Mouse (Mus musculus): ENCODE measurements around the gene Kif16b. TPM values are rescaled to one million over a fixed set of nuclear protein-coding genes. Genes with fewer than 3 reads are reported as not detected.

The Kif16b gene
- polyA plus RNA-seq, 1 experiment from 2014 or later, result 3.7 TPM

DNA sequence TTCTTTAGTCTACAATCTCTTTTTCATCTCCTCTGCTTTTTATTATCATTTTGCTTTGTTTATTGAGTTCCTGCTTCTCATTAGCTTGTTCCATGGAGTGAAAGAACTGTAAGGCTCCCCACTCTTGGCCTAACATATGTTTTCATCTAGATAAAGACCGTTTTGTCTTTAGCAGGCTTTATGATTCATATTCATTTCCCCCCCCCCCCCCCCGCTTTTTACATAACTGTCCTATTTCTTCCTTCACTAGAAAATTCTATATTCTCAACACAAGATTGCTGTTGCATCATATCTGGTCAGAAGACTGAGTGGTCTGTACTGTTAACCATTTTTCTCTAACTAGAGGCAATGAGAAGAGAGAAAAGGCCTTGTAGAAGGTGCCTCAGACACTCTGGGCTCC, 137.1 kb downstream of the Kif16b start:
- no peak for ATAC-seq (ENCODE audit: low FRiP score, low read depth)
- no peak overlapping the region for H3K27ac ChIP-seq (replicated peaks)
- H3K9ac ChIP-seq, result no peak overlapping the region
- H3K36me3 ChIP-seq, result no peaks in the 10 kb centered on the region
- H3K27me3 ChIP-seq, result no peaks in the 10 kb centered on the region
- no peaks in the 10 kb centered on the region for H3K4me1 ChIP-seq (replicated peaks)
- H3K9me3 ChIP-seq, result no peaks in the 10 kb centered on the region
- 84% methylated on average over 2 of the region's 2 CpGs for WGBS
- no peak overlapping the region for H3K4me2 ChIP-seq
- no peak overlapping the region for H3K4me3 ChIP-seq

DNA sequence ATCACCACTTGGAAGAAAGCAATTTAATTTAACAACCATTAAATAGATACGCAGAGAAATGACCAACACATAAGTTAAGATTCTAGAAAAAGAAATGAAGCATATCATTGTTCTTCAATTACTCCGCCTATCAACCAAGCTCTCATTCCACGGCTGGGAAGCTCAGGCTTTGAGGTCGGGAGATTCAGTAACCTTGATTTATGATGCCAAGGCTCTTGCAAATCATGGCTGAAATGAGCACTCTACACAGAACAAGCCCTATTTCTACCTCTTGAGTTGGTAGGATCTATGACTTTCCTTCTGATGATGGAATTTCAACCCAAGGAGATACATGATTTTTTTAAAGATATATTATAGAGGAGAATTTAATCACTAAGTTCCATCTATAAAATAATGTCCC, 140.5 kb downstream of the Kif16b start:
- H3K36me3 ChIP-seq, result no peaks in the 10 kb centered on the region
- H3K27ac ChIP-seq (replicated peaks), result no peak overlapping the region
- no peaks in the 10 kb centered on the region for H3K27me3 ChIP-seq
- no peaks in the 10 kb centered on the region for H3K9me3 ChIP-seq
- no peak overlapping the region for H3K4me3 ChIP-seq
- H3K4me1 ChIP-seq (replicated peaks), result no peaks in the 10 kb centered on the region
- no peak overlapping the region for H3K4me2 ChIP-seq
- H3K9ac ChIP-seq, result no peak overlapping the region
- no peak for ATAC-seq (ENCODE audit: low FRiP score, low read depth)
- 65% methylated on average over 4 of the region's 4 CpGs for WGBS

DNA sequence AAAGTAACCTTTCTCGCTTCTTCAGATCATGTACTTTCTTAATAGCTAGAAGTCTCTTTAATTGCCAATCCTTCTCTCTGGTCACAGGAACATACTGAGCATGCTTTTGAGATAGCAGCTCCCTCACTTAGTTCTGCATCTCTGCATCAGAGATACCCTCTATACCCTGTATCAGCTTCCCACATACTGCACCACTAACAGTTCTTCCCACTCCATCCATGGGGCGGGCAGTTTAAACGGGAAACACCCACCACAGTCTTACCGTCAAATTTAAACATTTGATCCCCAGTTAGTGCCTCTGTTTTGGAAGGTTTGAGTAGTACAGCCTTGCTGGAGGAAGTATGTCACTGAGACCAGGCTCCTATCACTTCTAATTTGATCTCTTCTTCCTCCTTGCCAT, 142.1 kb downstream of the Kif16b start:
- Histone ChIP-seq H3K27ac (replicated peaks) (no peak overlapping the region), H3K27me3 (no peaks in the 10 kb centered on the region), H3K4me1 (replicated peaks) (no peaks in the 10 kb centered on the region), H3K4me3 (no peak overlapping the region), H3K9me3 (no peaks in the 10 kb centered on the region), H3K36me3 (no peaks in the 10 kb centered on the region), H3K9ac (no peak overlapping the region), H3K4me2 (no peak overlapping the region)
- no peak for ATAC-seq (ENCODE audit: low FRiP score, low read depth)
- WGBS, result 98% methylated on average over 4 of the region's 4 CpGs

DNA sequence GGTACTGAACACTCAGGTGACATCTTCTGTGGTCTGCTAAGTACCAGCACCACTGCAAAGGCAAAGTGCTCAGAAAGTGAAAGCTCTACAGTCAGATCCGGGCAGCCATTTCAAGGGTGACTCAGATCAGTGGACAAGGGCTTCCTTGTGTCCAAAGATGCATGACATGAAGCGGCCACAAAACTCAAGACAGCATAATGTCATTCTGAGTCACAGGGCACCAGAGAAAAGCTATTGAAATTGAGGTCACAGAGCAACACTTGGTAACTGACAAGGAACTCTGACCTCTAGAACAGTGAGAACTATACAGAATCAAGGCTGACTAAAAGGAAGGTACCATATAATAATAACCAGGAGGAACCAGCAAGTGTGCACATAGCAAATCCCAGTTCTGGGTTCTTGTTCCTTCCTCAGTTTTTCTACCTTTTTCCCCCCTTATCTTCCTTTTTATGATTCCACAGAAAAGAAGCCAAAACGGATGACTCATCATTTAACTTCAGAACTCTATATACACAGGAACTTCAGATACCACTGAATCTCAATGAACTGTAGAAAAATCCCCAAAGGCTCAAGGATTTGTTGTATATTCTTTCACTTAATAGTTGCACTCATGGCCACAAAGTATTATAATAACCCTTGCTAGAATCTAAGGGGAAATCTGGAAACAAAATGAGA, 143.1 kb downstream of the Kif16b start:
- Histone ChIP-seq H3K4me1 (replicated peaks) (no peaks in the 10 kb centered on the region), H3K9me3 (no peaks in the 10 kb centered on the region), H3K27ac (replicated peaks) (no peak overlapping the region), H3K4me2 (no peak overlapping the region), H3K27me3 (no peaks in the 10 kb centered on the region), H3K4me3 (no peak overlapping the region), H3K9ac (no peak overlapping the region), H3K36me3 (no peaks in the 10 kb centered on the region)
- ATAC-seq (ENCODE audit: low FRiP score, low read depth), result no peak
- WGBS, result 76% methylated on average over 3 of the region's 3 CpGs

DNA sequence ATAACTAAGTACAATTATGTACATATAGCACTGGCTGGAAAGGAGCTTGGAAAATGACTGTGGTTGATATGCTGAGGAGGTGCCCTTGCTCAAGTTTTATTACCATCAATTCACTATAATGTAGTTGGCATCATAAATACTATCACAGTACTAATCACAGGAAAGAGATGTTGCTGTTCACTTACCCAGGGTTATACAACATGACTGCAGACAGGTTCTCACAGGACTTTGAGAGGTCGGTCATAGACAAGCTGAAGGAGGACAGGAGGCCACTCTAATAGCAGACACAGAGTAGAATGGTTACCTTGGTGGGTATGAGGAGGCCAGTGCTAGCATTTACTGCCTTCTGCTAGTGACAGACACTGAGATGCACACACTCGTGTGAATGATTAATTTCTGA, 162.0 kb downstream of the Kif16b start:
- H3K36me3 ChIP-seq, result no peaks in the 10 kb centered on the region
- H3K4me2 ChIP-seq, result no peak overlapping the region
- H3K27ac ChIP-seq (replicated peaks), result no peak overlapping the region
- H3K4me3 ChIP-seq, result no peak overlapping the region
- no peaks in the 10 kb centered on the region for H3K9me3 ChIP-seq
- WGBS, result 82% methylated on average over 2 of the region's 2 CpGs
- no peaks in the 10 kb centered on the region for H3K27me3 ChIP-seq
- H3K9ac ChIP-seq, result no peak overlapping the region
- no peak for ATAC-seq (ENCODE audit: low FRiP score, low read depth)
- H3K4me1 ChIP-seq (replicated peaks), result no peaks in the 10 kb centered on the region

DNA sequence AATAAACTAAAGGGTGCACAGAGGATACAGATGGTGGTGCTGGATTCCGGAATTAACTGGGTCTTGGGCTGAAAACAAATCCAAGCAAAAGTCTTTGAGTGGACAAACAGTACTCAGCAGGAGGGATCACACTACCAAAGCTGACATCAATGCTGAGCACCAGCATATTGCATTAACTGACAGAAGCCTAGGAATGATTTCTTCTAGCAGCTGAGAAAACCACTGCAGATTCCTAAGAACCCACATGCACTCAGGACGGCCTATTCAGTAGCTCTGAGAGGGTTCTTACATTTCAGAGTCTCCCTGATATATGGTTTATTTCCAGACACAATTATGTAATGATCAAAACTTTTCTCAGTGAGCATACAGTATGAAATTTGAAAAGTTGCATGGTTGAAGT, 162.8 kb downstream of the Kif16b start:
- H3K9ac ChIP-seq, result no peak overlapping the region
- no peaks in the 10 kb centered on the region for H3K36me3 ChIP-seq
- no peaks in the 10 kb centered on the region for H3K27me3 ChIP-seq
- H3K27ac ChIP-seq (replicated peaks), result no peak overlapping the region
- H3K4me3 ChIP-seq, result no peak overlapping the region
- H3K9me3 ChIP-seq, result no peaks in the 10 kb centered on the region
- 90% methylated on average over 2 of the region's 2 CpGs for WGBS
- no peaks in the 10 kb centered on the region for H3K4me1 ChIP-seq (replicated peaks)
- H3K4me2 ChIP-seq, result no peak overlapping the region
- ATAC-seq (ENCODE audit: low FRiP score, low read depth), result no peak

DNA sequence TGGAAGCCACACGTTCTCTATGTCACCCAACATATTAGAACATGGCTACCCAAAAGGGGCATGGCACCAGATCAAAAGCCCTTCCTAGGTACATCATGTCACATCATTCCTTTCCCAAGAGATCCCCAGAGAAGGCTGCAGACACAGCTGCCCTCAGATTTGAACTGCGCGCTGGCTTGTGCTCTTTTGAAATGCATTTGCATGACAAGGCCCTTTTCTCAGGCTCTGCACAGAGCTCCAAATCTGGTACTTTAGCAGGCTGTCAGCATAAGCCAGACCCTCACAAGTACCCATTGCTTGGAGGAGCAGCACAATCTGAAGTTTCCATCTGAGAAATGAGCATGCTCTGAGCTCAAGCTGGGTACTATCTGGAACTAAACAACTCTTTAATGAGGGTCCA, 165.6 kb downstream of the Kif16b start:
- Histone ChIP-seq H3K4me2 (no peak overlapping the region), H3K27me3 (no peaks in the 10 kb centered on the region), H3K9me3 (no peaks in the 10 kb centered on the region), H3K4me3 (no peak overlapping the region), H3K4me1 (replicated peaks) (peaks cover 10% of the 10 kb centered on the region), H3K36me3 (no peaks in the 10 kb centered on the region), H3K27ac (replicated peaks) (no peak overlapping the region), H3K9ac (no peak overlapping the region)
- WGBS, result 43% methylated on average over 3 of the region's 3 CpGs
- ATAC-seq (ENCODE audit: low FRiP score, low read depth), result no peak

DNA sequence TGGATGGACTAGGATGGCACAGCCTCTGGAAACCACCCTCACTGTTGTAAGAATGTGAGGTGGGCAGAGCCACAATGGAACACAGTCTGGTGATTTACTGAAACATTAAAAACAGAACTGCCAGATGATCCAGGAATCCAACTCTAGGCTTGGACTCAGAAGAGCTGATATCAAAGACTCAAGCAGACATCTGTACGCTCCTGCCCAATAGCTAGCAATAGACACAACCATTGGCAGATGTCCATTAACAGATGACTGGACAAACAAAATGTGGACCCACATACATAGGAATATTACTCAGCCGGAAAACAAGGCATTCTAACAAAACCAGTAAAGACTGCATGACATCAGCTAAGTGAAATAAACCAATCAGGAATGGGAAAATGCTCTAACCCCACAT, 167.3 kb downstream of the Kif16b start:
- no peak for ATAC-seq (ENCODE audit: low FRiP score, low read depth)
- WGBS, result 88% methylated on average over 2 of the region's 2 CpGs
- Histone ChIP-seq H3K27me3 (no peaks in the 10 kb centered on the region), H3K4me2 (no peak overlapping the region), H3K4me3 (no peak overlapping the region), H3K36me3 (no peaks in the 10 kb centered on the region), H3K9me3 (no peaks in the 10 kb centered on the region), H3K4me1 (replicated peaks) (peaks cover 10% of the 10 kb centered on the region), H3K27ac (replicated peaks) (no peak overlapping the region), H3K9ac (no peak overlapping the region)

DNA sequence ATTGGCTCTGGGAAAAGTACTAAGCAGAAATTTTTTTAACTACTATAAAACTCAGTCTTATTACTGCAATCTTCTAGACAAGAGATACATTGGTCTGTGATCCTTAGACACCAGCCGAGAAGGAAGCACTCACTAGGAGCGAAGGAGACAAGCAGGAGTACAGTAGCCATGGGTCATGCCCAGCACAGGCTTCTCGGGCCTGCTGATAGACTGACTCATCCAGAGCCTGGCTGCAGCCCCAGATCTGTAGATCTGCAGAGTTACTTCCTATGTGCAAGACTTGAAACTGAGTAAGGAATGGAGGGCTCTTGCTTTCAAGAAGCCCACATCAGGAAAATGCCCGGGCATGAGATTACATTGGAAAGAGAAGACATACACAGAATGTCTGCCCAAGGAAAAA, 169.0 kb downstream of the Kif16b start:
- H3K9me3 ChIP-seq, result no peaks in the 10 kb centered on the region
- 83% methylated on average over 4 of the region's 4 CpGs for WGBS

DNA sequence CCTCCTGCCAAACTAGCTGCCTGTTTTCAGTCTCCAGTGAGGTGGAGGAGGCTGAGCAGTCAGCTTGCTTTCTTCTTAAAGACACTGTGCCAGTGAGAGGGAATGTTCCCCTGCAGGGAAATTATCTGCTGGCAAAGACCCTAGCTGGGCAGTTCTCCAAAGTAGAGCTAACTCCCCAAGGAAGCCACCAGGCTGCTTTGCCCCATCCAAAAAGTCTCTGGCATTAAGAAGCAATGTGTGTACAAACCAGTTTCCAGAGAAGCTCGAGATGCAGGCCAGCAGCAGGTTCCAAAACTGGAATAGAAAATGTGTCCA, 169.6 kb downstream of the Kif16b start:
- Histone ChIP-seq H3K4me1 (replicated peaks) (peaks cover 10% of the 10 kb centered on the region), H3K27ac (replicated peaks) (peak overlapping the region; percentile 38; the same call in 1 of the 2 replicates), H3K4me2 (no peak overlapping the region), H3K36me3 (no peaks in the 10 kb centered on the region), H3K4me3 (no peak overlapping the region), H3K9ac (no peak overlapping the region), H3K27me3 (no peaks in the 10 kb centered on the region), H3K9me3 (no peaks in the 10 kb centered on the region)
- peak; percentile 91 for ATAC-seq (ENCODE audit: low FRiP score, low read depth)
- 49% methylated on average over 1 of the region's 1 CpGs for WGBS

More for the DNA sequence above, 169.0 kb downstream of the Kif16b start:
- ATAC-seq (ENCODE audit: low FRiP score, low read depth), result no peak
- H3K4me1 ChIP-seq (replicated peaks), result peaks cover 10% of the 10 kb centered on the region
- no peaks in the 10 kb centered on the region for H3K36me3 ChIP-seq
- no peak overlapping the region for H3K4me2 ChIP-seq
- no peak overlapping the region for H3K9ac ChIP-seq
- peak overlapping the region; percentile 64; the same call in 1 of the 2 replicates for H3K27ac ChIP-seq (replicated peaks)
- no peaks in the 10 kb centered on the region for H3K27me3 ChIP-seq
- no peak overlapping the region for H3K4me3 ChIP-seq

DNA sequence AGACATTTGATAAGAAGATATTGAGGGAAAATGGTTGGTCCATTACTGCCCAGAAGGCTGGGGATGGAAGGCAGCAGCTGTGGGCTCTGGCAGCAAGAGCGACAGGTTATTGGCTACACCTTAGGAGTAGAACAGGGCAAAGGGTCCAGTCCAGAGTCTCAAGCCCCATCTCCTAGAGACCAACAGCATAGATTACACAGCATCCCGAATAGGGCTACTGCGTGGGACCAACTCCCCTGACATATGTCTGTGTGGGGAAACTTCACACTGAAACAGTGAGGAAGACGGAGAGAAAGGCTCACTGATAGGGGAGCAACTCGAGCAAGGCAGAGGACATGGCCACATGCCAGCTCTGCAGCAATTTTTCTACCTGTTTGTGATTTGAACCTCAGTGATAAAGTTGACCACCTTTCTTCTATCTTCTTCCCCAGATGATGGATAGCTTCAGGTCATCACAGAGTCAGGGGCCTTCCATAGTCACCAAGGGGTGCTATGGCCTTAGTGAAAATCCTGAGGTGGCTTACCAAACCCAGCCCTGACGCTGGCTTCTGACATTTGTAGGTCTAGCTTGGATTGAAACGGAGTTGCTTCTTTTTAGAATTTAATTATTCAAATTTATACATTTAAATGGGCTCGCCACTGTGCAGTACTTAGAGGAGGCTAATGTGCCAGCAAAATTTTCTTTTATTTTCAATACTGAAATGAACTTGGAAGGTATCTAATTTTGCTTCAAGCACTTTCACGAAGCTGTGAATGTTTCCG, 170.1 kb downstream of the Kif16b start:
- Histone ChIP-seq H3K4me3 (no peak overlapping the region), H3K27me3 (no peaks in the 10 kb centered on the region), H3K36me3 (no peaks in the 10 kb centered on the region), H3K9me3 (no peaks in the 10 kb centered on the region), H3K27ac (replicated peaks) (peak overlapping the region; percentile 60), H3K4me1 (replicated peaks) (peaks cover 10% of the 10 kb centered on the region), H3K4me2 (peak overlapping the region; percentile 3; the same call in 1 of the 2 replicates), H3K9ac (no peak overlapping the region)
- 57% methylated on average over 10 of the region's 10 CpGs for WGBS
- peak; percentile 61 for ATAC-seq (ENCODE audit: low FRiP score, low read depth)

DNA sequence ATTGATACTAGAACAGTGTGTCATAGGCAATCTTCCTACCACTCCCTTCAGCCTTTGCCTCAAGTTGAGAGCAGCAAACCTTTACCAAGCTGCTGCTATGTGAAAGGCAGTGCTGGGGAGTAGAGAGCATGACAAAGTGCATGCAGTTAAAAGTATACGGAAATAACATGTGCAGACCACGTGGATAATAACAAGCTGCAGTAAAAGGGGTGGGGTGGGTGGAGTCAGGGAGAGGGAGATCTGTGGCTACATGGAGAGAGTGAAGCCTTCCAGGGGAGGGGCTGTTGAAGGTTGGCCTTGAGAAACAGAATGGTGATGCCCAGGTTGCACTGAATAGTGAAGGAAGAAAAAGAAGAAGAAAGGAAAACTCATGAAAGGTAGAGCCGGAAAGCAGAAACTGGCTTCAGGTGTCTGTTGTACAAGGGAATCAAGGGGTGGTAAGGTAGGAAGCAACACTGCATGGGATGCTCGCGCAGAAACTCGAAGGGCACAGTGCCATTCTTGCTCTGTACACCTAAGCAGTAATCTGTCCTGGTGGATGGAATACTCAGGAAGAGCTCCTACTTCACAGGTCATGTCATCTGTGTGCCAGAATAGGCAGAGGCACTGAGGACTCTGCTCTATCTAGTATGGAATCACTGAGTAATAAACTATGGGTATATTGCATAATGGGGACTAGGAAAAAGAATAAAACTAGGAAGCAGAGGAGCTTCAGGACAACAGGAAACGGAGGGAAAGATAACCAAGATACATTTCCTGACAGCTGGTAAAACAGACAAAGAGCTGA, 176.9 kb downstream of the Kif16b start:
- no peaks in the 10 kb centered on the region for H3K27me3 ChIP-seq
- H3K4me2 ChIP-seq, result no peak overlapping the region
- no peak overlapping the region for H3K27ac ChIP-seq (replicated peaks)
- ATAC-seq (ENCODE audit: low FRiP score, low read depth), result no peak
- 83% methylated on average over 7 of the region's 7 CpGs for WGBS
- no peaks in the 10 kb centered on the region for H3K36me3 ChIP-seq
- H3K9ac ChIP-seq, result no peak overlapping the region
- H3K4me1 ChIP-seq (replicated peaks), result no peaks in the 10 kb centered on the region
- no peak overlapping the region for H3K4me3 ChIP-seq
- no peaks in the 10 kb centered on the region for H3K9me3 ChIP-seq

Data from hindbrain, embryonic 15.5 days (tissue).